Mouse (Mus musculus) gastrocnemius, postnatal 14 days (tissue): Measurements from ENCODE around the gene Arl1. TPM values are rescaled to one million over a fixed set of nuclear protein-coding genes. Genes with fewer than 3 reads are reported as not detected.
"Not testable (repeated sequence)": the region's sequence is repeated elsewhere in the genome, so short reads cannot be mapped to it uniquely, and the experiment has no call there.

Experiments used
- DNase-seq: peaks from one replicate; pipeline ENCODE4 v3.0.0; 2021; ENCODE audit warnings: mixed read lengths
- intact Hi-C: fragments of 180-260 bp; cut with DNase I; formaldehyde crosslinking; loops from one replicate; pipeline ENCODE4 v1.15.1; 2025; ENCODE audit warnings: low total_unique reads
- long read RNA-seq, 2 experiments: library from polyadenylated mRNA; stranded (forward); transcript quantifications; one replicate each; pipeline ENCODE4 v2.0.0; 2021
- total RNA-seq, 2 experiments: library from RNA; stranded (reverse); gene quantifications; 2 replicates each; pipeline ENCODE4 v1.2.3; 2021

The Arl1 gene
- 10 to 100 TPM; 70.9 to 77.0 TPM for total RNA-seq
- long read RNA-seq, experiment 1, transcript Arl1-202 (6 exons, 2,080 nt), result major isoform, 177 of 186 reads
- long read RNA-seq, experiment 1, partial matches to known transcripts, result 3 of 186 reads
- long read RNA-seq, experiment 1, other reads (novel, unspliced or antisense), result 6 of 186 reads
- long read RNA-seq, experiment 2, transcript Arl1-202 (6 exons, 2,080 nt), result major isoform, 157 of 160 reads
- long read RNA-seq, experiment 2, partial matches to known transcripts, result 0 of 160 reads
- long read RNA-seq, experiment 2, other reads (novel, unspliced or antisense), result 3 of 160 reads

DNA sequence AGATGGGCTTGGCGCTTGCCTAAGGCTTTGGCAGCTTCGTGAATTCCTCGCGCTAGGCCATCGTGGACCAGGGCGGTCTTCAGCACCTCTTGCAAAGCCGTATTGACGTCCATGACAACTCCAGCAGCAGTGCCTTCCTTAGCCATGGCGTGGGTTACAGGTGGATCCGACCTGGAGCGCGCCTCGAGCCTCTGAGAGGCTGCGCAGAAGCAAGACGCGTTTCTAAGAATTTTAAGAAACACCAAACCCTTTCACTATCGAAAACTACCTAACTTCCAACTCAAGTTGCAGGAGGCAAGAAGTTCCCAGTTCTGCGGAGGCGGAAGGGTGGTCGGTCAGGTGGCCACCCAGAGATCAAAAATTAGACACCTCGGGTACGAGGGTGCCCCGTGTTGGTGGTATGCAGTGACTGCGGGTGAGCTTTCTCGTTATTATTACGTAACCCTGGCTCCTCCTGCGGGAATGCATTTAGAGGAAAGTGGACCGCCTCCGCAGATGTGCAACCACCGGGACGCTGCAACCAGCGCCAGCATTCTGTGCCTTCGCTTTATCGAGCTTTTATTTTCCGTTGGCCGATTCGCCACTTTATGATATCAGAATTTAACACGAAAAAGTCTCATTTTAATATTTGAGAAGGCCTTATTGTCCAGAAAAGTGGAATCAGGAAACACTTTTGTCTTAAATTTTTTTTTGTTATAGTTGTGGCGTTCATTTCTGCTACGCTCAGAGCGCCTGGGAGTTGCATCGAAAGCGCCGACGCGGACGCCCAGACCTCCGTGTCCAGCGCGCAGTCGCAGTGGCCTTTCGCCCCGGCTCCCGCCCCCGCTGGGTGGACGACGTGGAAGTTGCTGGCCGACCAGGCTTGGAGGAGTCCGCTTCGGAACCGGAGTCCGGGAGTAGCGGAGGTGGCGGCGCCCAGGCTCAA is at the start of gene Arl1:
TSS of gene Arl1 (plus strand) at position 288 of the 925 bp plus-strand sequence.
- intact Hi-C loops, result no loop called here
- peak; percentile 97 for DNase-seq

DNA sequence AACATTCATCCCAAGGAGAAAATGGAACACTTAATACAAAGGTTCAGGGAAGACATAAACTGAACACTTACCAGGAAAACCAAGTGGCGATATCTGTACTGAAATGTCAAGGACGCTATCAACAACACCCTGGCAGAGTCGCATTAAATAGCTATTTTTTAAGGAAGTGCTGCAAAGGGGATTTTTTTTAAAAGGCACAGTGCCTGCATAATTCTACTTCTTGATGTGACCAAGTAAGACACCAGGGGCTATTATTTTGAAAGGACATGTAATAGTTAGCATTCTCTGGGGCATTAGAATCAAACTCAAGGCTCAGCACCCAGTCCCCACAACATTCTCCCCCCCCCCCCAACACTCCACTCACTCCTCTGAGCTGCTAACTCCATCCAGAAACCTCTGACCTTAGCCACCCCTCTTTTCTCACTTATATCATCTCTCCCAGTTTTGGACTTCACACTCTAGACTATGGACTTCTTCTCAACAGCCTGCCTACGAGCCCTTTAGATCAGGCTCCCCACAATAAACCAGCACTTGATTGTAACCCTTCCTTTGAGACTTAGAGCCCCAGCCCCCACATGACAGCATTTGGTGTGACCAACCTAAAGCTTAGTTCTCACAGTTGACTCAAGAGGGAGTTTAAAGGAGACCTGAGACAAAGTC is 47.6 kb upstream of the Arl1 start:
- no peak for DNase-seq
- intact Hi-C loops, result no loop called here

DNA sequence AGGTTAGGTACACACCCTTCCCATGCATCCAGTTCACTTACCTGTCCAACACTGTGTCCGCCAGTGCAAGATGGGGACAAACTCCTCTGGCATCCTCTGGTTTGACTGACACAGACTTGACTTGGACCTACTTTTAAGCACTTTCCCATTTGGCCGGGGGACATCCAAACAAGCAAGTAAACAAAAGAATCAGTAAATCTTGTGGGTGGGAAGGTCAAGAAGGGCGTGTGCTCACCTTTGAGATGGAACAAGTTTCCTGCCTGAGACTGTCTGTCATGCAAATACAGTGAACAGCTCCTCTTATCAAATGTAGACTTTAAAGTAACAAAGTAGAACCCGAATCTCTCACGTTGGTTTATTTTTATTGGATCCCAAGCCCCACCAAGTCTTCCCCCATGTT is 45.7 kb upstream of the Arl1 start, which contains the start of gene Spic:
TSS of gene Spic (minus strand) at position 91 of the 400 bp plus-strand sequence.
- DNase-seq, result no peak
- intact Hi-C loops, result no loop called here

GRCm38 (mm10) chr10:88700938-88701337 is 29.7 kb upstream of the Arl1 start:
- intact Hi-C loops, result no loop called here
- DNase-seq, result no peak

GRCm38 (mm10) chr10:88708671-88709523 is 21.8 kb upstream of the Arl1 start:
- intact Hi-C loops, result no loop called here
- no peak for DNase-seq

GRCm38 (mm10) chr10:88712359-88712758 is 18.3 kb upstream of the Arl1 start:
- DNase-seq, result no peak
- intact Hi-C loops, result no loop called here

- intact Hi-C loops, result no loop called here
- DNase-seq, result no peak
Observed at GRCm38 (mm10) chr10:88714744-88715143, 15.9 kb upstream of the Arl1 start.

- no peak for DNase-seq
- intact Hi-C loops, result no loop called here
Observed at GRCm38 (mm10) chr10:88715621-88716020, 15.0 kb upstream of the Arl1 start.

DNA sequence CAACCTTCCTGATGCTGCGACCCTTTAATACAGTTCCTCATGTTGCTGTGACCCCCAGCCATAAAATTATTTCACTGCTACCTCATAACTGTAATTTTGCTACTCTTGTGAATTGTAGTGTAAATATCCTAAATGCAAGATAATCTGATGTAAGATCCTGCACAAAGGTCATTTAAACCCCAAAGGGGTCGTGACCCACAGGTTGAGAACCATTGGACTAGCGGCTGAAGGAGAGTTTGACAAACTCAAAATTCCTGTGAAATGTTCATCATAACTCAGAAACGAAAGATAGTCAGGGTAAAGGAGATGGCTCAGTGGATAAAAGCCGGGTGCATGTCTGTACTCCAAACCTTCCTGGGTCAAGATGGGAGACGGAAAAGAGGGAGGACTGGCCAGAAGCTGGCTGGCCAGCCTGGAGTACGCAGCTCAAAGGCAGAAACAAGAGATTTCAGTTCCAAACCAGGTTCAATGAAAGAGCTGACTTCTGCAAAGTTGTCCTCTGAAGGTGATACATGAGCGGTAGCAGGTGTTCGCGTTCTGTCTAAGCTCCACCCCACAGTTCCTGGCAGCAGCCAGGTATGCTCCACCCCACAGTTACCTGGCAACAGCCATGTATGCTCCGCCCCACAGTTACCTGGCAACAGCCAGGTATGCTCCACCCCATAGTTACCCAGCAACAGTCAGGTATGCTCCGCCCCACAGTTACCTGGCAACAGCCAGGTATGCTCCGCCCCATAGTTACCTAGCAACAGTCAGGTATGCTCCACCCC is 13.5 kb upstream of the Arl1 start:
- intact Hi-C loops, result no loop called here
- DNase-seq, result no peak

- no peak for DNase-seq
- intact Hi-C loops, result no loop called here
Observed at GRCm38 (mm10) chr10:88717756-88718025, 13.0 kb upstream of the Arl1 start.

DNA sequence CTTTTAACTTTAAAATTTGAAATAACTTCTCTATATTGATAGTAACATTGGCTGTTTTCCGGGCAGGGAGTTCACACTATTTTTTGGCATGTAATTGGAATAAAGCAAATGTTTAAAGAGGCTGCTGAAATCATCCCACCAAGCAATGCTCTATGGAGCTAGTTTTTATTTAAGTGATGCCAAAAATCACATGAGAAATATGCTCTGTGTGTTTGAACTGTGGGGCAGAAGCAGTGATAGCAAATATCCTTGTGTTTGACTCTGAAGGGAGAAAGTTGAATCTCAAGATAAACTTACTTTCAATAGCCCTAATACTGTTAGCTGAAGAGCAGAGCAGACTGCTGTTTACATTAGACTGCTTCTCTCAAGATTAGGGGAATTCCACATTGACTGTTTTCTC is 11.0 kb upstream of the Arl1 start:
- intact Hi-C loops, result no loop called here

DNA sequence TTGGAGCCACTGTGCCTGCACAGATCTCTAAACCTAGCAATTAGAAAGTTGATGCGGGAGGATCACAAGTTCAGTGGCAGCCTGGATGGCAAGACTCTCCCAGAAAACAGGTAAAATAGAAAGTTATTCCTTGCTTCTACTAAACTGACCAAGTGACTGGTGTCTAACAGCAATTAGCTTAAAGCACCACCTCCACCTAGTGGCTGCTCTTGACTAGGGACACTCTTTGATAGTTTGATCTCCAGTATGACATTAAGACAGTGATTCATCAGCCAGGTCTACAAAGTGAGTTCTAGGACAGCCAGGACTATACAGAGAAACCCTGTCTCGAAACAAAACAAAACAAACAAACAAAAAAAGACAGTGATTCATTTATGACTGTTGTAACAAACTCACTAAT is 5.3 kb upstream of the Arl1 start:
- no peak for DNase-seq
- intact Hi-C loops, result no loop called here

More for the DNA sequence above, 11.0 kb upstream of the Arl1 start:
- no peak for DNase-seq

- no peak for DNase-seq
Observed at GRCm38 (mm10) chr10:88727128-88727527, 3.5 kb upstream of the Arl1 start.

DNA sequence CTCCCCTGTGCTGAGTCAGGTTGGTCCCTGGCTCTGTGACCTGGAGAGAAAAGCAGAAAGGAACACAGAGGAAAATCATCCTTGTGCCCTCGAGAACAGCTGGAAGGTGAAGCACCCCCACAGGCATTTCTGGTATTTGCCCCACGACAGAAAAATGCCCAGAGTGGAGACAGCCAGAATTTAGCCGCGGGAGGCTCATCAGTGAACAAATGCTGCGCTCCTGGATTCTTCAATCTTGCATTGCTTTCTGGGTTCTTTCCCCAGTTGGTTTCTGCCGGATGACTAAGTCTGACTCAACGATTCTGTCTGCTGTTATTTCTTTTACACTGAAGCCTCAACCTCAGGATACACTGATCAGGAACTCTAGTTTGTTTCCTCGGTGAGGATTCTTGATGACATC is 2.5 kb upstream of the Arl1 start:
- DNase-seq, result no peak
- intact Hi-C loops, result no loop called here

More at GRCm38 (mm10) chr10:88727128-88727527, 3.5 kb upstream of the Arl1 start:
- intact Hi-C loops, result no loop called here

DNA sequence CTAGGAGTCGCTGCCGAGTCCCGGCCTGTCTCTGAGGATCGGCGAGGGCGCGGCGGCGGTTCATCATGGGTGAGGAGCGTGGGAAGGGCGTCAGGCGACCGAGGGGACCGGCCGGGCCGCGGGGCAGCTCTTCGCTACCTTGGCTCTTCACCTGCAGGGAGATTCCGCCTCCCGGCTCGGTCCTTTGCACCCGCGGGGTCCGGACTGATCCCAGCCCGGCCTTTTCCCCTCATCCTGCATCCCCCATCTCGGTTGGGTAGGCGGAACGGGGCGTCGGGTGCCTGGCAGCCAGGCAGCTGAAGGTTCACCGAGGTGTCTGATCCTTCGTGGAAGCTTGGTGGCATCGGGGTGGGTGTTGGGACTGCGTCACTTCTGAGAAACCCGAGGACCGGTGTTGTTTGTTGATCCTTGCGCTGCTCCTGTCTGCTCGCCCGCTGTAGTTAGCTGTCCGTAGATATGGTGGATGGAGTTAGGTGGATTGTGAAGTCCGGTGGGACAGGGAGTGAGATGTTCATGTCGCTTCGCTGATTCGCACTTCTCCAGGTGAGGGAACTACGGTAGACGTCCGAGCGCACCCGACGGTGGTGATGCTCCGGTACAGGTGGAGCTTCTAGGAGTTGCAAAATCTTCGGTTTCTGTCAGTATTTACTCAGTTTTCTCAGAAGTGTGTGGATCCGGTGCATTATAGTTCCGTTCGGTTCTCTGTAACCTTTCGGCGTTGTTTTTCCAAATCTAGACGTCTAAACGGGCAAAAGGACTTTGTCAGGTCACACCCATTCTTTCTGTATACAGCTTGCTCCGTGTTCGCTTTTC is 1.0 kb downstream of the Arl1 start:
- intact Hi-C loops, result no loop called here
- DNase-seq, result no peak

GRCm38 (mm10) chr10:88732309-88732622 is 1.6 kb downstream of the Arl1 start:
- intact Hi-C loops, result no loop called here
- DNase-seq, result no peak

GRCm38 (mm10) chr10:88739074-88739473 is 8.4 kb downstream of the Arl1 start:
- DNase-seq, intact Hi-C loops: not testable (repeated sequence)

DNA sequence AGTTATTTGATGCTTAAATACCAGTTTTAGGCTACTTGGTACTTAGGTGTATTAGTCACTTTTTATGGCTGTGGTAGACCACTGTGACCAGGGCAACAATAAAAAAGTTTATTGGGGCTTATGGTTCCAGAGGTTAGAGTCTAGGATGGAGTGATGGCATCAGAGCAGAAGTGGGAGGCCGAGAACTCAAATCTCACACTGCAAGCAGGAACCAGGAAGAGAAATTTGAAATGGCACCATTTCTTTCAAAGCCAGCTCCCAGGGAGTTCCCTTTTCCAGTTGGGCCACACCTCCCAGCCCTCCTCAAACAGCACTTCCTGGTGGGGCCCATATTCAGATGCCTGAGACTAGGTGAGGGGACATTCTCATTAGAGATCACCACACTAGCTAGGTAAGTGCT is 9.2 kb downstream of the Arl1 start:
- intact Hi-C loops, result no loop called here

More for the DNA sequence above, 9.2 kb downstream of the Arl1 start:
- no peak for DNase-seq
